Mouse (Mus musculus) MEL (cell line): ENCODE measurements around the gene Ss18l2. TPM values are rescaled to one million over a fixed set of nuclear protein-coding genes. Genes with fewer than 3 reads are reported as not detected.

Experiments
- DNase-seq: peaks from one replicate; pipeline ENCODE4 v3.0.0; 2011; ENCODE audit warnings: low read depth, low spot score
- H3K27ac ChIP-seq: 2 replicates; pipeline ENCODE4 v1.5.1; 2012; ENCODE audit warnings: low read depth, mild to moderate bottlenecking, control low read depth, low read length, moderate library complexity; ENCODE audit not compliant: control insufficient read depth
- H3K27me3 ChIP-seq, 2 experiments: fragments of 150-350 bp in 1 of 2; sonication (generic) in 1 of 2; 2 replicates each; pipeline ENCODE4 v1.6.1; 2012; ENCODE audit warnings: low read length in 2 of 2, mild to moderate bottlenecking in 2 of 2, improper control_type of control experiment in 1 of 2, moderate library complexity in 1 of 2; ENCODE audit not compliant: insufficient read depth in 2 of 2, control insufficient read depth in 1 of 2
- H3K36me3 ChIP-seq, 2 experiments: 2 replicates each; pipeline ENCODE4 v1.6.1; 2012 to 2014; ENCODE audit warnings: low read length in 2 of 2, improper control_type of control experiment in 1 of 2, inconsistent platforms in 1 of 2, mild to moderate bottlenecking in 1 of 2; ENCODE audit not compliant: insufficient read depth in 2 of 2, control insufficient read depth in 1 of 2
- H3K4me1 ChIP-seq, 2 experiments: fragments of 150-350 bp in 1 of 2; sonication (generic) in 1 of 2; 2 replicates each; pipeline ENCODE4 v1.6.1; 2012; ENCODE audit warnings: low read length in 2 of 2, improper control_type of control experiment in 1 of 2, mild to moderate bottlenecking in 1 of 2; ENCODE audit not compliant: insufficient read depth in 2 of 2, control insufficient read depth in 1 of 2
- H3K4me3 ChIP-seq, 2 experiments: fragments of 150-350 bp in 1 of 2; sonication (generic) in 1 of 2; 2 replicates each; pipeline ENCODE4 v1.5.1; 2012; ENCODE audit warnings: low read depth in 2 of 2, low read length in 2 of 2, mild to moderate bottlenecking in 2 of 2, moderate library complexity in 2 of 2, control low read depth in 1 of 2, improper control_type of control experiment in 1 of 2; ENCODE audit not compliant: control insufficient read depth in 1 of 2, insufficient read depth in 1 of 2
- H3K79me2 ChIP-seq: 2 replicates; pipeline ENCODE4 v1.6.1; 2012; ENCODE audit warnings: mild to moderate bottlenecking, low read length, moderate library complexity; ENCODE audit not compliant: control insufficient read depth, poor library complexity, insufficient read depth
- H3K9ac ChIP-seq: 2 replicates; pipeline ENCODE4 v1.6.1; 2012; ENCODE audit warnings: low read depth, mild to moderate bottlenecking, control low read depth, low read length, moderate library complexity; ENCODE audit not compliant: control insufficient read depth, poor library complexity, severe bottlenecking
- H3K9me3 ChIP-seq: fragments of 150-350 bp; sonication (generic); replicated peaks from 2 replicates; pipeline ENCODE4 v1.6.1; 2012; ENCODE audit warnings: mild to moderate bottlenecking, low read length, improper control_type of control experiment, moderate library complexity; ENCODE audit not compliant: insufficient read depth
- CHD2 ChIP-seq: IDR thresholded peaks from 2 replicates; pipeline ENCODE4 v1.6.1; 2011; ENCODE audit warnings: low read length, improper control_type of control experiment
- E2F4 ChIP-seq: IDR thresholded peaks from 2 replicates; pipeline ENCODE4 v1.6.1; 2011; ENCODE audit warnings: low read depth, low read length, improper control_type of control experiment, borderline replicate concordance
- ELF1 ChIP-seq: IDR thresholded peaks from 2 replicates; pipeline ENCODE4 v1.6.1; 2014; ENCODE audit warnings: low read depth, mild to moderate bottlenecking, inconsistent platforms, low read length, improper control_type of control experiment, moderate library complexity
- EP300 ChIP-seq, 2 experiments: IDR thresholded peaks; 2 replicates each; pipeline ENCODE4 v1.6.1; 2011; ENCODE audit warnings: improper control_type of control experiment in 2 of 2, low read length in 2 of 2, low read depth in 1 of 2, mild to moderate bottlenecking in 1 of 2
- ETS1 ChIP-seq: IDR thresholded peaks from 2 replicates; pipeline ENCODE4 v1.6.1; 2012; ENCODE audit warnings: low read depth, mild to moderate bottlenecking, inconsistent platforms, low read length, improper control_type of control experiment, moderate library complexity
- MAX ChIP-seq: IDR thresholded peaks from 2 replicates; pipeline ENCODE4 v1.6.1; 2011; ENCODE audit warnings: low read length, improper control_type of control experiment
- MAZ ChIP-seq: IDR thresholded peaks from 2 replicates; pipeline ENCODE4 v1.6.1; 2012; ENCODE audit warnings: low read depth, mild to moderate bottlenecking, inconsistent platforms, low read length, improper control_type of control experiment
- NELFE ChIP-seq: IDR thresholded peaks from 2 replicates; pipeline ENCODE4 v1.6.1; 2011; ENCODE audit warnings: low read depth, low read length, improper control_type of control experiment
- RCOR1 ChIP-seq: IDR thresholded peaks from 2 replicates; pipeline ENCODE4 v1.6.1; 2012; ENCODE audit warnings: low read depth, mild to moderate bottlenecking, inconsistent platforms, low read length, improper control_type of control experiment
- TBP ChIP-seq: IDR thresholded peaks from 2 replicates; pipeline ENCODE4 v1.8.0; 2011; ENCODE audit warnings: low read depth, low read length, improper control_type of control experiment
- TCF12 ChIP-seq: IDR thresholded peaks from 2 replicates; pipeline ENCODE4 v1.6.1; 2014; ENCODE audit warnings: low read depth, mild to moderate bottlenecking, inconsistent platforms, low read length, improper control_type of control experiment, moderate library complexity
- USF1 ChIP-seq: IDR thresholded peaks from 2 replicates; pipeline ENCODE4 v1.6.1; 2014; ENCODE audit warnings: low read depth, mild to moderate bottlenecking, inconsistent platforms, low read length, improper control_type of control experiment, moderate library complexity
- USF2 ChIP-seq, 2 experiments: IDR thresholded peaks; 2 replicates each; pipeline ENCODE4 v1.6.1; 2011 to 2012; ENCODE audit warnings: improper control_type of control experiment in 2 of 2, low read length in 2 of 2, borderline replicate concordance in 1 of 2, inconsistent platforms in 1 of 2, low read depth in 1 of 2, mild to moderate bottlenecking in 1 of 2; ENCODE audit not compliant: insufficient read depth in 1 of 2
- ZMIZ1 ChIP-seq: IDR thresholded peaks from 2 replicates; pipeline ENCODE4 v1.6.1; 2012; ENCODE audit warnings: low read depth, mild to moderate bottlenecking, inconsistent platforms, low read length, improper control_type of control experiment, moderate library complexity
- ZNF384 ChIP-seq: IDR thresholded peaks from 2 replicates; pipeline ENCODE4 v1.6.1; 2012; ENCODE audit warnings: low read depth, mild to moderate bottlenecking, inconsistent platforms, low read length, improper control_type of control experiment
- polyA plus RNA-seq, 2 experiments: library from polyadenylated mRNA; stranded (reverse) in 1 of 2; unstranded in 1 of 2; fragments of >175 nt in 1 of 2; fragments of >200 nt in 1 of 2; gene quantifications; 2 replicates each; pipeline versions ENCODE4 v1.2.1 to v1.2.4; 2012; ENCODE audit warnings: low replicate concordance in 2 of 2, low read depth in 1 of 2; ENCODE audit not compliant: insufficient read length in 2 of 2, insufficient read depth in 1 of 2, missing spikeins in 1 of 2
- total RNA-seq: library from RNA; depleted of rRNA; stranded (reverse); fragments of 300-350 nt; gene quantifications from 2 replicates; pipeline ENCODE4 v1.2.3, GENCODE M21; 2012

Gene Ss18l2
- total and polyA plus RNA-seq, 3 experiments = 47.8 to 48.5 TPM; not detected in 1

DNA sequence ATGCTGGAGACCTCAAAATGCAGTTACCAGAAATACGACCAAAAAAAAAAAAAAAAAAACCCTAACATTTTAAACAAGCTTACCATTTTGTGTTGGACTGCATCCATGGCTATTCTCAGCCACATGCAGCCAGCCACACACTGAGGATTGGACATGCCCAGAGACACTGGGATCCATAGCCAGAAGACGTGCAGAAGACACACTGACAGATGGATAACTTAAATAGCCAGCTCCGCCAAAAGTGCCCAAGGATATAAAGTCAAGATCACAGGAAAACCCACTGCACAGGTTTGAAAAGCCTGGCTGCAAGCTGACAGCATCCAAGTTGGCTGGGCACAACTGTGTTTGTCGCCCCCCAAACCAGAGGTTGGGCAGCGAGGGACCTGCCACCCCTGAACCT is 46.0 kb upstream of the Ss18l2 start:
- H3K9me3 ChIP-seq = no peaks in the 10 kb centered on the region
- H3K27me3 ChIP-seq = no peaks in the 10 kb centered on the region
- H3K9ac ChIP-seq = no peak overlapping the region

DNA sequence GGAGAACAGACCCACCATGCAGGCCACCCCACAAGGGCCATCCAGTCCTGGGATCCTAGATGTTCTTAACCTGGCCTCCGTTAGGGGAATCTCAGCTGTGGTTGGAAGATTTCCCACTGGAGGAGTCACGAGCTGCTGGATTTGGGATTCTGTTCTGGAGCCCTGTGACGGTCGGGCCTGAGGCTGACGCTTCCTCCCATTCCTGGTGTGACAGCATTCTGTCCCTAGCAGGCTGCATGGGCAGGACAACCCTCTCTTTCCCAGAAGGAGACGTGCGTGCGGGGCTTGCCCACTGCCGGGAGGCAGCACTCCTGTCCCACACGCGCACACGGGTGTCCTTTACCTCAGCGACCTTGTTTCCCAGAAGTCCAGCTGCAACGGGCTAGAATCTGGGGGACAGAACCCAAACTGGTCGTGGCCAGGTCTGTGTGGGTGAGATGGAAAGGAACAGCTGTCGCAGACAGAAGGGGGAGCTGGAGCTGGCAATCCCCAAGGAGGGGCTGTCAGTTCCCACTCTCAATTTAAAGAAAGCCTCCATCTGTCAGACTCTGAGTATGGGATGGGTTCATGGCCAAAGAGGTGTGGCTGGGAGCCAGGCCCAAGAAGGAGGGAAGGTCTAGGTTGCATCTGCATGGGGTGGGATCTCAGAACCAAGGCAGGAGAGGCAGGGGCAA is 43.0 kb upstream of the Ss18l2 start:
- Histone ChIP-seq H3K9me3 (no peaks in the 10 kb centered on the region), H3K4me3 (no peak overlapping the region), H3K27ac (no peak overlapping the region), H3K9ac (no peak overlapping the region), H3K36me3 (peaks cover 0 to 2% of the 10 kb centered on the region in 2 experiments; a peak in 2 of 4 replicates), H3K4me1 (peaks cover 0 to 5% of the 10 kb centered on the region in 2 experiments; a peak in 2 of 4 replicates), H3K27me3 (no peaks in the 10 kb centered on the region), H3K79me2 (no peaks in the 10 kb centered on the region)
- no peak for DNase-seq
- no peak for TF ChIP-seq ETS1
- TF ChIP-seq NELFE = no peak
- TF ChIP-seq MAX = no peak
- TF ChIP-seq ZNF384 = no peak
- no peak for TF ChIP-seq USF1
- no peak for TF ChIP-seq EP300 (IDR thresholded peaks at IDR 0.05; ENCODE audit: low read depth in 1 of 2, low read length in 2 of 2)
- TF ChIP-seq MAZ = no peak
- no peak for TF ChIP-seq E2F4
- TF ChIP-seq ZMIZ1 = no peak
- TF ChIP-seq TCF12 = no peak

More for the DNA sequence above, 46.0 kb upstream of the Ss18l2 start:
- H3K27ac ChIP-seq = no peak overlapping the region
- H3K4me3 ChIP-seq = no peak overlapping the region
- H3K79me2 ChIP-seq = no peaks in the 10 kb centered on the region
- H3K36me3 ChIP-seq = no peaks in the 10 kb centered on the region
- no peaks in the 10 kb centered on the region for H3K4me1 ChIP-seq
- no peak for DNase-seq
- TF ChIP-seq TCF12 (no peak), USF2 (IDR thresholded peaks at IDR 0.05; ENCODE audit: borderline replicate concordance in 1 of 2, insufficient read depth in 1 of 2, low read depth in 1 of 2, low read length in 2 of 2) (no peak), TBP (no peak), ELF1 (no peak), CHD2 (no peak), RCOR1 (no peak)
